Mouse (Mus musculus) heart, postnatal 25 days (tissue): ENCODE results near the gene Tmem63b. TPM values are rescaled to one million over a fixed set of nuclear protein-coding genes. Genes with fewer than 3 reads are reported as not detected.

Experiments
- DNase-seq: peaks from one replicate; pipeline ENCODE4 v3.0.0; 2022; ENCODE audit warnings: low spot score
- intact Hi-C: fragments of 180-260 bp; cut with DNase I; formaldehyde crosslinking; loops from one replicate; pipeline ENCODE4 v1.15.1; 2025
- total RNA-seq, 2 experiments: library from RNA; stranded (reverse); gene quantifications; 2 replicates each; pipeline ENCODE4 v1.2.3; 2021

The Tmem63b gene
- total RNA-seq, 2 experiments from 2014 or later, result 83.5 to 86.1 TPM

GRCm38 (mm10) chr17:45681588-45681987 is 5.1 kb downstream of the Tmem63b start:
- DNase-seq, result no peak
- intact Hi-C loops, result no loop called here

- DNase-seq, result peak; percentile 45
- intact Hi-C loops, result no loop called here
Observed at GRCm38 (mm10) chr17:45680391-45680980, 6.2 kb downstream of the Tmem63b start.

GRCm38 (mm10) chr17:45678106-45678505 is 8.6 kb downstream of the Tmem63b start:
- intact Hi-C loops, result loop anchor here (1.0 kb wide), 1 partner anchor 40 kb away; no protein-coding TSS in a partner anchor
- DNase-seq, result no peak

- DNase-seq, result no peak
- intact Hi-C loops, result no loop called here
Observed at GRCm38 (mm10) chr17:45672598-45672997, 14.1 kb downstream of the Tmem63b start.

- DNase-seq, result no peak
- intact Hi-C loops, result no loop called here
Observed at GRCm38 (mm10) chr17:45671821-45672220, 14.9 kb downstream of the Tmem63b start.

GRCm38 (mm10) chr17:45667986-45668385 is 18.7 kb downstream of the Tmem63b start:
- DNase-seq, result no peak
- intact Hi-C loops, result no loop called here

GRCm38 (mm10) chr17:45667481-45667880 is 19.2 kb downstream of the Tmem63b start:
- DNase-seq, result no peak
- intact Hi-C loops, result no loop called here

- intact Hi-C loops, result no loop called here
- no peak for DNase-seq
Observed at GRCm38 (mm10) chr17:45666091-45666490, 20.6 kb downstream of the Tmem63b start.

- no peak for DNase-seq
- intact Hi-C loops, result no loop called here
Observed at GRCm38 (mm10) chr17:45664608-45665007, 22.1 kb downstream of the Tmem63b start.

GRCm38 (mm10) chr17:45663106-45663919 is 23.4 kb downstream of the Tmem63b start:
- DNase-seq, result peak; percentile 27
- intact Hi-C loops, result loop anchor here (1.0 kb wide), 1 partner anchor 54 kb away; no protein-coding TSS in a partner anchor

GRCm38 (mm10) chr17:45659225-45659624 is 27.5 kb downstream of the Tmem63b start, which contains the start of gene Capn11:
Gene Capn11 (minus strand): TSS chr17:45659325.
- DNase-seq, result no peak
- intact Hi-C loops, result no loop called here

GRCm38 (mm10) chr17:45655820-45656219 is 30.9 kb downstream of the Tmem63b start:
- DNase-seq, result no peak
- intact Hi-C loops, result no loop called here

- intact Hi-C loops, result no loop called here
Observed at GRCm38 (mm10) chr17:45653233-45653632, 33.5 kb downstream of the Tmem63b start.

GRCm38 (mm10) chr17:45644185-45644584 is 42.5 kb downstream of the Tmem63b start:
- no peak for DNase-seq
- intact Hi-C loops, result loop anchor here (5.0 kb wide), 1 partner anchor 127 kb away; no protein-coding TSS in a partner anchor

More at GRCm38 (mm10) chr17:45653233-45653632, 33.5 kb downstream of the Tmem63b start:
- no peak for DNase-seq

- intact Hi-C loops, result loop anchor here (2.0 to 5.0 kb wide), 2 partner anchors 60 to 125 kb away; no protein-coding TSS in a partner anchor
- DNase-seq, result no peak
Observed at GRCm38 (mm10) chr17:45642701-45643100, 44.0 kb downstream of the Tmem63b start.

GRCm38 (mm10) chr17:45641981-45642380 is 44.7 kb downstream of the Tmem63b start:
- DNase-seq, result no peak
- intact Hi-C loops, result loop anchor here (2.0 to 5.0 kb wide), 2 partner anchors 59 to 125 kb away; no protein-coding TSS in a partner anchor

- intact Hi-C loops, result no loop called here
- no peak for DNase-seq
Observed at GRCm38 (mm10) chr17:45638596-45639295, 48.0 kb downstream of the Tmem63b start.

GRCm38 (mm10) chr17:45634033-45634432 is 52.7 kb downstream of the Tmem63b start:
- no peak for DNase-seq
- intact Hi-C loops, result loop anchor here (5.0 kb wide), 1 partner anchor 122 kb away; no protein-coding TSS in a partner anchor

- no peak for DNase-seq
- intact Hi-C loops, result loop anchor here (5.0 kb wide), 1 partner anchor 120 kb away; no protein-coding TSS in a partner anchor
Observed at GRCm38 (mm10) chr17:45631940-45632339, 54.8 kb downstream of the Tmem63b start.

- intact Hi-C loops, result loop anchor here (5.0 kb wide), 1 partner anchor 119 kb away; no protein-coding TSS in a partner anchor
- DNase-seq, result no peak
Observed at GRCm38 (mm10) chr17:45630992-45631391, 55.7 kb downstream of the Tmem63b start.
